Mouse (Mus musculus) CH12.LX (cell line): Measurements from ENCODE around the gene Ankrd12.

Experiments used
- CTCF ChIP-seq, 2 experiments: IDR thresholded peaks in 1 of 2; conservative IDR thresholded peaks in 1 of 2; 2 replicates each; pipeline ENCODE4 v1.5.1; 2011 to 2012; ENCODE audit warnings: low read depth in 2 of 2, low read length in 2 of 2, improper control_type of control experiment in 1 of 2, inconsistent platforms in 1 of 2, mild to moderate bottlenecking in 1 of 2, moderate library complexity in 1 of 2
- MAX ChIP-seq: IDR thresholded peaks from 2 replicates; pipeline ENCODE4 v1.6.1; 2011; ENCODE audit warnings: low read length, improper control_type of control experiment
- MXI1 ChIP-seq: IDR thresholded peaks from 2 replicates; pipeline ENCODE4 v1.6.1; 2011; ENCODE audit warnings: mild to moderate bottlenecking, low read depth, low read length, improper control_type of control experiment
- UBTF ChIP-seq: IDR thresholded peaks from 2 replicates; pipeline ENCODE4 v1.6.1; 2012; ENCODE audit warnings: low read depth, mild to moderate bottlenecking, inconsistent platforms, low read length, improper control_type of control experiment, moderate library complexity
- USF1 ChIP-seq: IDR thresholded peaks from 2 replicates; pipeline ENCODE4 v1.6.1; 2014; ENCODE audit warnings: low read depth, mild to moderate bottlenecking, inconsistent platforms, low read length, improper control_type of control experiment
- ZNF384 ChIP-seq: IDR thresholded peaks from 2 replicates; pipeline ENCODE4 v1.6.1; 2012; ENCODE audit warnings: low read depth, low read length, improper control_type of control experiment, inconsistent platforms

DNA sequence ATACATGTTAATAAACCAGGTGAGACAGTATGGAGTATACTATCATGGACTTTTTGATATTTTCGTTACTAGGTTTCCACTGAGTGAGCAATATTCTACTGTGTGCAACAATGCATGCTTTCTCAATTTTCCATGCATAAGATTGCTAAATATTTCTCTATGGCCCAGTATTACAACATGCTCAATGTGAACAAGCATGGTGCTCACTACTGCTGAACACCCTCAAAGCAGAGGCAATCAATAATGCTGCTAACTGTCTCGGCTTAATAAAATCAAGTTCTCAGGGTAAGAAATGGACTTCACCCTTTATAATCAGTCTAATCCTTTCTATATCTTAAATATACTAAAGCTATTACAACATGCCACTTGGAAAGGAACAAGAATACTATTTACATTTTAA lies 69.4 kb downstream of the Ankrd12 start:
- TF ChIP-seq ZNF384, result no peak
- no peak for TF ChIP-seq MXI1
- TF ChIP-seq MAX, result no peak
- TF ChIP-seq USF1, result no peak
- no peak for TF ChIP-seq CTCF (conservative IDR thresholded peaks at IDR 0.05 in 1 of 2, IDR thresholded peaks at IDR 0.05 in 1 of 2; ENCODE audit: low read depth in 2 of 2, low read length in 2 of 2)
- TF ChIP-seq UBTF, result no peak
